Mouse (Mus musculus): ENCODE measurements around the gene Eif4g1. TPM values are rescaled to one million over a fixed set of nuclear protein-coding genes. Genes with fewer than 3 reads are reported as not detected.

Eif4g1 gene
- polyA plus RNA-seq, 1 experiment from 2014 or later: 180 TPM

DNA sequence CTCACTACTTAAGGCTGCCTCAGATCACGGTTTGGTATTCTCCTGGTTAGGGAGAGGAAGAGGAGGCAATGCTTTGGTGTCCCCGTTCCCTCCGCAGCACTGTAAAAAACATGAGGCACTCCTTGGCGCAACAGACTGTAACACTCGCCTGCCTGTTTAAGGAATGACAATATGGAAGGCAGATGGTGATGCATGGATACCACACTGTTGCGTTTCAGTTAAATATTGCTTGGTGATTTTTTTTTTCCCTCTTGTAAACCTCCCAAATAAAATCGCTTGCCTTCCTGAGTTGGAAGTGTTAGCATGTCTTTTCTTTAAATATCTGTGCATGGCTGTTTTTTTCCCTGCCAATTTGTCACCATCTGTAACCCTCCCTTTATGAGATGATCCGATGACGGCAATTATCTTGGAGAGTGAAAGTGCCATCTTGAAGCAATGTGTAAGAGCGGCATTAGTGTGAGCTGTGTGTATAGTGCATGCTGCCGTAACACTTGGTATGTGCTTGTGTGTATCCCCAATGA, 39.2 kb upstream of the Eif4g1 start:
- Histone ChIP-seq H3K27me3 (ENCODE audit: control insufficient read depth, insufficient read depth, low read length) (0 out of 2 replicates have a peak, but pooled peaks cover 3% of the 10 kb centered on the region), H3K9ac (replicated peaks; ENCODE audit: low read depth, low read length) (no peak overlapping the region), H3K36me3 (ENCODE audit: control insufficient read depth, insufficient read depth, low read length) (no peaks in the 10 kb centered on the region), H3K27ac (ENCODE audit: low read length) (no peak overlapping the region), H3K4me1 (ENCODE audit: control insufficient read depth, insufficient read depth, low read length) (no peaks in the 10 kb centered on the region), H3K4me3 (ENCODE audit: low read depth, low read length) (no peak overlapping the region), H3K9me3 (ENCODE audit: control insufficient read depth, low read depth, low read length) (no peaks in the 10 kb centered on the region), H3K4me2 (replicated peaks; ENCODE audit: low read depth, low read length) (no peak overlapping the region)
- no peak for ATAC-seq (ENCODE audit: insufficient number of reproducible peaks, insufficient read depth, low FRiP score, low read depth)
- 54% methylated on average over 11 of the region's 11 CpGs for WGBS

DNA sequence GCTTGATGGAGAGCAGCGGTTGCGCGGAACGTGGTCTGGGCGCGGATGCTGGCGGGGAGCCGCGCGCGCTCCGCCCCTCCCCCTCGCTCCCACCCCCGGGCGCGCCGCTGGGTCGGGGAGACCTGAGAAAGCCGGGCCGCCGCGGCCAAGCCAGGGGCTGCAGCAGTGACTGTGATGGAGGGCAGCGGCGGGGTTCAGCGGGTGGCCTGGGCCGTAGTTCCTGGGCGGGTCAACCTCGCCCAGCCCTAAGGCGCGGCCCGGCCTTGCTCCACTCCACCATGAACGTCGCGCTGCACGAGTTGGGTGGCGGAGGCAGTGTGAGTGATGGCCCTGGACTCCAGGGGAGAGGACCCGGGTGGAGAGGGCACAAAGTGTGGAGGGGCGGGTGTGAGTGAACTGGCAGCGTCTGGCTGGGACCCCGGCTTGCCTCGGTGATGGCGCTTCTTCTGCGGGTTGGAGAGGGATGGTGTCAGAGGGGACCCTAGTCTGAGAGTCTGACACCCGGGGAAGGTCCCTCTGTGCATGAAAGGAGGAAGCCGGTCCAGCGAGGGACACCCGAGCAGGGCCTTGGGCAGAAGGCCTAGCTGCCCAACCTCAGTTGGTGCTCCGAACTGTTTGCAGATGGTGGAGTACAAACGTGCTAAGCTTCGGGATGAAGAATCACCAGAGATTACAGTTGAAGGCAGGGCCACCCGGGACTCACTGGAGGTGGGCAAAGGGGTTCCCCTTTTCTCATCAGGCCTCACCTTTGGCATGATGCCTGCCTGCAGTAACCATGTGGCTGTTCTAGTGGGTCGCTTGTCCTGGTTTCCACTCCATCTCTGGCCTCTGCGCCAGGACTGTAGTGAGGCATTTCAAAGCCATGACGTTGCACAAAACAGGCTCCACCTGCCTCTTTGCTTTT, 38.1 kb upstream of the Eif4g1 start, which contains the start of gene Ece2:
TSS of gene Ece2 (plus strand) at position 98 of the 904 bp plus-strand sequence.
- WGBS: 7% methylated on average over 52 of the region's 54 CpGs
- Histone ChIP-seq H3K27me3 (ENCODE audit: control insufficient read depth, insufficient read depth, low read length) (0 out of 2 replicates have a peak, but pooled peaks cover 3% of the 10 kb centered on the region), H3K4me3 (ENCODE audit: low read depth, low read length) (peak within 1 kb of the TSS; percentile 46), H3K36me3 (ENCODE audit: control insufficient read depth, insufficient read depth, low read length) (no peaks in the 10 kb centered on the region), H3K4me1 (ENCODE audit: control insufficient read depth, insufficient read depth, low read length) (no peaks in the 10 kb centered on the region), H3K27ac (ENCODE audit: low read length) (no peak within 1 kb of the TSS), H3K9ac (replicated peaks; ENCODE audit: low read depth, low read length) (peak within 1 kb of the TSS; percentile 38), H3K4me2 (replicated peaks; ENCODE audit: low read depth, low read length) (peak within 1 kb of the TSS; percentile 85), H3K9me3 (ENCODE audit: control insufficient read depth, low read depth, low read length) (no peaks in the 10 kb centered on the region)
- no peak for ATAC-seq (ENCODE audit: insufficient number of reproducible peaks, insufficient read depth, low FRiP score, low read depth)

DNA sequence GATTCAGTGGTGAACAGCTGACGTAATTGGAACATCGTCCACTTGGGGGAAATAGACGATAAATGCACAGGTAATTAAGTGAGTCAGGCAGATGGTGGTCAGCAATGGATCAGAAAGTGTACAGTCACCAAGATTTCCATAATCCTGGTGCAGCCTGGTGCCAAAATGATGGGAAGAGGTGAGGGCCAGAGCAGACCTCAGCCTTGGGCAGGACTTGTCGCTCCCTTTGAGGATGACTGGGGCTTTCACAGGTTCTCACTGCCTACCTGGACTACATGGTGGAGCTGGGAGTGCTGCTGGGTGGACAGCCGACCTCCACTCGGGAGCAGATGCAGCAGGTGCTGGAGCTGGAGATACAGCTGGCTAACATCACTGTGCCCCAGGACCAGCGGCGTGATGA, 30.7 kb upstream of the Eif4g1 start:
- Histone ChIP-seq H3K27me3 (ENCODE audit: control insufficient read depth, insufficient read depth, low read length) (no peaks in the 10 kb centered on the region), H3K4me3 (ENCODE audit: low read depth, low read length) (no peak overlapping the region), H3K36me3 (ENCODE audit: control insufficient read depth, insufficient read depth, low read length) (no peaks in the 10 kb centered on the region), H3K4me1 (ENCODE audit: control insufficient read depth, insufficient read depth, low read length) (no peaks in the 10 kb centered on the region), H3K9ac (replicated peaks; ENCODE audit: low read depth, low read length) (no peak overlapping the region), H3K9me3 (ENCODE audit: control insufficient read depth, low read depth, low read length) (no peaks in the 10 kb centered on the region), H3K27ac (ENCODE audit: low read length) (no peak overlapping the region), H3K4me2 (replicated peaks; ENCODE audit: low read depth, low read length) (no peak overlapping the region)
- ATAC-seq (ENCODE audit: insufficient number of reproducible peaks, insufficient read depth, low FRiP score, low read depth): no peak; the same call in 1 of the 2 replicates
- WGBS: 72% methylated on average over 8 of the region's 8 CpGs

DNA sequence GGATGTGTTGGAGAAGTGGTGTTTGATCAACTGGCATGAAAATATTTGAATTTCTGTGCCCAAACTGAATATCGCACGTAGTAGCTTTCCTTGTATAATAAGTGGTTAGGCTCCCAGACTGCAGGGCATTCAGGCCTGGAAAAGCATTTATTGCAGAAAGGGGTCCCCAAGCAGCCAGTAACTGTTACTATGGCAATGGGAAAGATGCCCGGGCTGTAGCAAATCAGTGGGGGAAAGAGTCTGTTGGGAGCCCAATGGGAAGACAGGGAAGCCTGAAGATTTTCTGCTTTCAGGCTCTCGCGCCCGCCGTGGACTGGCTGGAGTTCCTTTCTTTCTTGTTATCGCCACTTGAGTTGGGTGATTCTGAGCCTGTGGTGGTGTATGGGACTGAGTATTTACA, 29.7 kb upstream of the Eif4g1 start:
- no peaks in the 10 kb centered on the region for H3K27me3 ChIP-seq (ENCODE audit: control insufficient read depth, insufficient read depth, low read length)
- WGBS: 82% methylated on average over 8 of the region's 8 CpGs
- no peak overlapping the region for H3K4me2 ChIP-seq (replicated peaks; ENCODE audit: low read depth, low read length)
- H3K9me3 ChIP-seq (ENCODE audit: control insufficient read depth, low read depth, low read length): no peaks in the 10 kb centered on the region
- no peak overlapping the region for H3K4me3 ChIP-seq (ENCODE audit: low read depth, low read length)
- H3K9ac ChIP-seq (replicated peaks; ENCODE audit: low read depth, low read length): no peak overlapping the region
- no peak for ATAC-seq (ENCODE audit: insufficient number of reproducible peaks, insufficient read depth, low FRiP score, low read depth)
- H3K4me1 ChIP-seq (ENCODE audit: control insufficient read depth, insufficient read depth, low read length): no peaks in the 10 kb centered on the region
- H3K27ac ChIP-seq (ENCODE audit: low read length): no peak overlapping the region
- no peaks in the 10 kb centered on the region for H3K36me3 ChIP-seq (ENCODE audit: control insufficient read depth, insufficient read depth, low read length)

DNA sequence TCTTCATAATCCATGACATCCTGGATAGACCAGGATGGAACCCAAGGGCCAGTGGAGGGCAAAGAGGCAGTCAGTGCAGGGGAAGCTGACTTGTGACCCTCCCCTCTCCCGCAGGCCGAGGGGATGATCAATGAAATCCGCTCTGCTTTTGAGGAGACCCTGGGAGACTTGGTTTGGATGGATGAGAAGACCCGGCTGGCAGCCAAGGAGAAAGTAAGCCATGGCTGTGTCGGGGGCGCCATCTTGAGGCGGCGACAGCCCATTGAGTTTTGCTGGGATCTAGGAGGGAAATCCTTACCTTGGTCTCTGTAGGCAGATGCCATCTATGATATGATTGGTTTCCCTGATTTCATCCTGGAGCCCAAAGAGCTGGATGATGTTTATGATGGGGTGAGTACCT, 26.0 kb upstream of the Eif4g1 start:
- WGBS: 2% methylated on average over 8 of the region's 8 CpGs
- no peaks in the 10 kb centered on the region for H3K27me3 ChIP-seq (ENCODE audit: control insufficient read depth, insufficient read depth, low read length)
- H3K27ac ChIP-seq (ENCODE audit: low read length): no peak overlapping the region
- no peak overlapping the region for H3K4me3 ChIP-seq (ENCODE audit: low read depth, low read length)
- H3K4me1 ChIP-seq (ENCODE audit: control insufficient read depth, insufficient read depth, low read length): no peaks in the 10 kb centered on the region
- no peaks in the 10 kb centered on the region for H3K36me3 ChIP-seq (ENCODE audit: control insufficient read depth, insufficient read depth, low read length)
- no peak overlapping the region for H3K4me2 ChIP-seq (replicated peaks; ENCODE audit: low read depth, low read length)
- no peaks in the 10 kb centered on the region for H3K9me3 ChIP-seq (ENCODE audit: control insufficient read depth, low read depth, low read length)
- H3K9ac ChIP-seq (replicated peaks; ENCODE audit: low read depth, low read length): no peak overlapping the region
- ATAC-seq (ENCODE audit: insufficient number of reproducible peaks, insufficient read depth, low FRiP score, low read depth): peak; percentile 46

DNA sequence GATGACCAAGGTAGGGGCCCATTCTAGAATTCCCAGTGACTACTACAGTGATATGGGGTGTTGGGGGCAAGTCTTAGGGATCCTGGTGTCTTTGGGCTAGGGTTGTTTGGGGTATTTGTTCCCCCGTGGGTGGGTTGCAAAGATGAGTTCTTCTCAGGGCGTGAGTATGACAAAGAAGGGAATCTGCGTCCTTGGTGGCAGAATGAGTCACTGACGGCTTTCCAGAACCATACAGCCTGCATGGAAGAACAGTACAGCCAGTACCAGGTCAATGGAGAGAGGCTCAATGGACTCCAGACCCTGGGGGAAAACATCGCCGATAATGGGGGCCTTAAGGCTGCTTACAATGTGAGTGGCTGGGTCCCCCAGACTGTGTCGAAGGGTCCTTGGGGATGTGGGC, 24.2 kb upstream of the Eif4g1 start:
- Histone ChIP-seq H3K4me3 (ENCODE audit: low read depth, low read length) (no peak overlapping the region), H3K27ac (ENCODE audit: low read length) (no peak overlapping the region), H3K4me1 (ENCODE audit: control insufficient read depth, insufficient read depth, low read length) (no peaks in the 10 kb centered on the region), H3K9ac (replicated peaks; ENCODE audit: low read depth, low read length) (no peak overlapping the region), H3K4me2 (replicated peaks; ENCODE audit: low read depth, low read length) (no peak overlapping the region), H3K9me3 (ENCODE audit: control insufficient read depth, low read depth, low read length) (no peaks in the 10 kb centered on the region), H3K36me3 (ENCODE audit: control insufficient read depth, insufficient read depth, low read length) (no peaks in the 10 kb centered on the region), H3K27me3 (ENCODE audit: control insufficient read depth, insufficient read depth, low read length) (no peaks in the 10 kb centered on the region)
- 84% methylated on average over 7 of the region's 7 CpGs for WGBS
- no peak for ATAC-seq (ENCODE audit: insufficient number of reproducible peaks, insufficient read depth, low FRiP score, low read depth)

DNA sequence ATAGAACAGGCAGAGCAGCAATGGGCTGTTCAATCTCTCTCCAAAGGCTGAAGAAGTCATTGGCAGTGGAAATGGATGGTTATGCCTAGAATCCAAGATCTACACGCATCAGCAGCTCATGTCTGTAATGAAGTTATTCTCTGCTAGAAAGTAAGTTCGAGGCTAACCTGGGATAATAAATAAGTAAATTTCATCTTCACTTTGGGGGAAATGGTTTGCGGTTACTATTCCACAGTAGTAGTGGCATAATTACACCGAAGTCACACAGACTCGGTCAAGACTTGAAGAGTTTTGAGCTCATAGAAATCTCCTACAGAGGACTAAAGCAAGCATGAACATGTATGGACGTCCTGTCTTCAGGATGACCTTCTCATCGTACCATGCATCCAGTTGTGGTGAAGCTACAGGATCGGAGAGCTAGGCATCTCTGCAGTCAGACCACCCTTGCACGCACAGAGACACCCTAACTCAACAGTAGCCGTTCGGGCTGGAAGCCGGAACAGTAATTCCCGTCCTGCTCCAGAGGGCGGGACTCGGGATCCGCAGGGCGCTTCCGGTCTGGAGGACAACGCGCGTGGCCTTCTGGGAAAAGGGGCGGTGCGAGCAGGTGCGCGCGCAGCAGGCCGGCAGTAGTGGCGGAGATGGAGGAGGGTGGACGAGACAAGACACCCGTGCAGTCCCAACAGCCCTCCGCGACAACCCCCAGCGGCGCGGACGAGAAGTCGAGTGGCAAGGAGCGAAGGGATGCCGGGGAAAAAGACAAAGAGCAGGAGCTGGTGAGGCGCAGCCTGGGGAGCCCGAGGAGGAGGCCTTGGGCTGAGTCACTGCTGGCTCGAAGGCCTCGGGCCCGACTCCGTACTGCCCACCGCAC, 16.8 kb upstream of the Eif4g1 start, which contains the start of gene Psmd2:
TSS of gene Psmd2 (plus strand) at position 577 of the 871 bp plus-strand sequence.
- Histone ChIP-seq H3K4me1 (ENCODE audit: control insufficient read depth, insufficient read depth, low read length) (peaks cover 7% of the 10 kb centered on the region; the same call in 1 of the 2 replicates), H3K36me3 (ENCODE audit: control insufficient read depth, insufficient read depth, low read length) (peaks cover 17% of the 10 kb centered on the region), H3K4me2 (replicated peaks; ENCODE audit: low read depth, low read length) (peak within 1 kb of the TSS; percentile 95), H3K9ac (replicated peaks; ENCODE audit: low read depth, low read length) (peak within 1 kb of the TSS; percentile 84), H3K27ac (ENCODE audit: low read length) (peak within 1 kb of the TSS; percentile 21; the same call in 1 of the 2 replicates), H3K4me3 (ENCODE audit: low read depth, low read length) (peak within 1 kb of the TSS; percentile 93), H3K27me3 (ENCODE audit: control insufficient read depth, insufficient read depth, low read length) (no peaks in the 10 kb centered on the region), H3K9me3 (ENCODE audit: control insufficient read depth, low read depth, low read length) (no peaks in the 10 kb centered on the region)
- peak; percentile 95 for ATAC-seq (ENCODE audit: insufficient number of reproducible peaks, insufficient read depth, low FRiP score, low read depth)
- 2% methylated on average over 46 of the region's 46 CpGs for WGBS

- Histone ChIP-seq H3K9ac (replicated peaks; ENCODE audit: low read depth, low read length) (peak overlapping the region; percentile 84), H3K36me3 (ENCODE audit: control insufficient read depth, insufficient read depth, low read length) (peaks cover 23% of the 10 kb centered on the region), H3K4me1 (ENCODE audit: control insufficient read depth, insufficient read depth, low read length) (peaks cover 7% of the 10 kb centered on the region; the same call in 1 of the 2 replicates), H3K9me3 (ENCODE audit: control insufficient read depth, low read depth, low read length) (no peaks in the 10 kb centered on the region), H3K27ac (ENCODE audit: low read length) (peak overlapping the region; percentile 21; the same call in 1 of the 2 replicates), H3K4me3 (ENCODE audit: low read depth, low read length) (peak overlapping the region; percentile 93), H3K4me2 (replicated peaks; ENCODE audit: low read depth, low read length) (peak overlapping the region; percentile 95), H3K27me3 (ENCODE audit: control insufficient read depth, insufficient read depth, low read length) (no peaks in the 10 kb centered on the region)
- ATAC-seq (ENCODE audit: insufficient number of reproducible peaks, insufficient read depth, low FRiP score, low read depth): no peak
- 5% methylated on average over 12 of the region's 12 CpGs for WGBS
These were observed 16.2 kb upstream of the Eif4g1 start for GRCm38 (mm10) chr16:20651947-20652310.

Data from stomach, embryonic 14.5 days (tissue).